Mouse (Mus musculus): ENCODE measurements around the gene Prickle1.
A peak's percentile ranks its signal among the peaks of the same experiment; 100 is the strongest.

Gene Prickle1

GRCm38 (mm10) chr15:93594296-93594887, 1.3 kb downstream of the Prickle1 start:
- DNase-seq (ENCODE audit: low spot score in 2 of 2): no peak

- no peak for DNase-seq (ENCODE audit: low spot score in 2 of 2)
These were observed 3.1 kb downstream of the Prickle1 start for GRCm38 (mm10) chr15:93592596-93592995.

- no peak for DNase-seq (ENCODE audit: low spot score in 2 of 2)
These were observed 3.8 kb downstream of the Prickle1 start for GRCm38 (mm10) chr15:93591831-93592321.

GRCm38 (mm10) chr15:93591371-93591770, 4.3 kb downstream of the Prickle1 start:
- no peak for DNase-seq (ENCODE audit: low spot score in 2 of 2)

- no peak for DNase-seq (ENCODE audit: low spot score in 2 of 2)
These were observed 7.3 kb downstream of the Prickle1 start for GRCm38 (mm10) chr15:93588401-93588800.

- no peak for DNase-seq (ENCODE audit: low spot score in 2 of 2)
These were observed 8.0 kb downstream of the Prickle1 start for GRCm38 (mm10) chr15:93587660-93588059.

- DNase-seq (ENCODE audit: low spot score in 2 of 2): no peak
These were observed 12.6 kb downstream of the Prickle1 start for GRCm38 (mm10) chr15:93583051-93583450.

GRCm38 (mm10) chr15:93581736-93582135, 14.0 kb downstream of the Prickle1 start:
- no peak for DNase-seq (ENCODE audit: low spot score in 2 of 2)

GRCm38 (mm10) chr15:93579899-93580298, 15.8 kb downstream of the Prickle1 start:
- DNase-seq (ENCODE audit: low spot score in 2 of 2): no peak

GRCm38 (mm10) chr15:93579100-93579499, 16.6 kb downstream of the Prickle1 start:
- no peak for DNase-seq (ENCODE audit: low spot score in 2 of 2)

GRCm38 (mm10) chr15:93576361-93576760, 19.3 kb downstream of the Prickle1 start:
- no peak for DNase-seq (ENCODE audit: low spot score in 2 of 2)

GRCm38 (mm10) chr15:93575884-93576283, 19.8 kb downstream of the Prickle1 start:
- peak; percentile 53 to 56 for DNase-seq (ENCODE audit: low spot score in 2 of 2)

- DNase-seq (ENCODE audit: low spot score in 2 of 2): no peak
These were observed 22.8 kb downstream of the Prickle1 start for GRCm38 (mm10) chr15:93572889-93573288.

GRCm38 (mm10) chr15:93570881-93571495, 24.7 kb downstream of the Prickle1 start:
- DNase-seq (ENCODE audit: low spot score in 2 of 2): no peak

- DNase-seq (ENCODE audit: low spot score in 2 of 2): no peak
These were observed 26.8 kb downstream of the Prickle1 start for GRCm38 (mm10) chr15:93568911-93569310.

- no peak for DNase-seq (ENCODE audit: low spot score in 2 of 2)
These were observed 28.0 kb downstream of the Prickle1 start for GRCm38 (mm10) chr15:93567546-93568307.

GRCm38 (mm10) chr15:93563491-93563890, 32.2 kb downstream of the Prickle1 start:
- DNase-seq (ENCODE audit: low spot score in 2 of 2): no peak

GRCm38 (mm10) chr15:93561540-93561939, 34.2 kb downstream of the Prickle1 start:
- no peak for DNase-seq (ENCODE audit: low spot score in 2 of 2)

GRCm38 (mm10) chr15:93558421-93558820, 37.3 kb downstream of the Prickle1 start:
- DNase-seq (ENCODE audit: low spot score in 2 of 2): no peak

GRCm38 (mm10) chr15:93555719-93556118, 40.0 kb downstream of the Prickle1 start:
- no peak for DNase-seq (ENCODE audit: low spot score in 2 of 2)

GRCm38 (mm10) chr15:93554203-93554851, 41.4 kb downstream of the Prickle1 start:
- no peak for DNase-seq (ENCODE audit: low spot score in 2 of 2)

GRCm38 (mm10) chr15:93552169-93552568, 43.5 kb downstream of the Prickle1 start:
- peak; percentile 41 to 57 for DNase-seq (ENCODE audit: low spot score in 2 of 2)
